Mouse (Mus musculus): ENCODE measurements around the gene Trip12. TPM values are rescaled to one million over a fixed set of nuclear protein-coding genes. Genes with fewer than 3 reads are reported as not detected.

The Trip12 gene
- polyA plus RNA-seq, 1 experiment = 159 TPM

DNA sequence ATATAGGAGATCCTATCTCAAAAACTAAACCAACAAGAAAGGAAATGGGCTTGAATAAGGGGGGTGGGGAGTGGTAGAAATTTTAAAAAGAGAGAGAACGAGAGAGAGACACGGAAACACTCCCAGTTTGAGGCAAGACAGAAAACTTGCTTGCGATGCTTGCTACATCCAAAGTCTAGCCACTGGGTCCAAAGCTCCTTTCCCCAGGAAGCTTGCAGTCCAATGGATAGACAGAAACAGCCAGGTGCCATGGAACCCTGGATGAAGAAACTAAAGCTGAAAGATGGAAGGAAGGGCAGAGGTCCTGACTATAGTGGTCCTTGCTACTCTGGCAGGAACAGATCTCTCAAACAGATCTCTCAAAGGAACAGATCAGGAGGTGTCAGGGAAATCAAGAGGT lies 8.0 kb upstream of the Trip12 start:
- Histone ChIP-seq H3K27ac (ENCODE audit: insufficient read depth, low read depth, low read length) (no peak overlapping the region), H3K4me3 (ENCODE audit: insufficient read depth, low read length) (no peak overlapping the region), H3K4me1 (ENCODE audit: control insufficient read depth, insufficient read depth, low read length) (no peaks in the 10 kb centered on the region)
- TF ChIP-seq CTCF (IDR thresholded peaks at IDR 0.05; ENCODE audit: low read depth, low read length) (no peak), POLR2A (IDR thresholded peaks at IDR 0.05; ENCODE audit: borderline replicate concordance, low read depth, low read length) (no peak)

DNA sequence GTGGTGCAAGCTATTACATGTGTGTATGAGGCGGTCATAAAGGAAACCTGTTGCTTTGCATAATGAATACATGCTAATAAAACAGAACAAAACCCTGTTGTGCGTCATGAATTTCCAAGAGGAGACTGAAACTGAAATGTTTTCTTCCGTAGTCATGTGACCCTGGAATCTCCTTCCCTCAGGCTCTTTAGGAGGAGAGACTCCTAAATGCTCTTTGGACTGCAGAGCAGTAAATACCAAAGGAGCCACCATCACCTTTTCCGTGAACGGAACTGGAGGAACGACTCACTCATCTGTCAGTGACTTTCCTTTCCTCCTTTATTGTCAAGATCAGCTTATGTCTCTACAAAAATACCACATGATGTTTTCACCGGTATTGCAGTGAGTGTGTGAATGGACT lies 7.4 kb upstream of the Trip12 start:
- no peak overlapping the region for H3K27ac ChIP-seq (ENCODE audit: insufficient read depth, low read depth, low read length)
- TF ChIP-seq CTCF (IDR thresholded peaks at IDR 0.05; ENCODE audit: low read depth, low read length) (no peak), POLR2A (IDR thresholded peaks at IDR 0.05; ENCODE audit: borderline replicate concordance, low read depth, low read length) (no peak)
- no peak overlapping the region for H3K4me3 ChIP-seq (ENCODE audit: insufficient read depth, low read length)

DNA sequence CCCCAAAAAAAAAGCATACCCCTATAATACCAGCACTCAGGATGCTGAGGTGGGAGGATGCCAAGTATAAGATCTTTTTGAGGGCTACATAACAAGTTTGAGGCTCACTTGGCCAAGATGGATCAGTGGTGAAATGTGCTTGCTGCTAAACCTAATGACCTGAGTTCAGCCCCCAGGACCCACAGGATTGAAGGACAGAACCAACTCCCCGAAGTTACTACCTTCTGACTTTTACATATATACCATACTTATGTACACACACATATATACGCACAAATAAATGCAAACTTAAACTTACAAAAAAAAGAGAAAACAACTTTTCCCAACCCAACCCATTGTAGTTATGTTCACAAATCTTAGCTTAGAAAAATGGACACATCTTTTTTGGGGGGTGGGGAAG lies 3.0 kb upstream of the Trip12 start:
- H3K4me3 ChIP-seq (ENCODE audit: insufficient read depth, low read length) = no peak overlapping the region
- TF ChIP-seq CTCF (IDR thresholded peaks at IDR 0.05; ENCODE audit: low read depth, low read length) = no peak
- no peak for TF ChIP-seq POLR2A (IDR thresholded peaks at IDR 0.05; ENCODE audit: borderline replicate concordance, low read depth, low read length)
- H3K4me1 ChIP-seq (ENCODE audit: control insufficient read depth, insufficient read depth, low read length) = peaks cover 3% of the 10 kb centered on the region
- no peak overlapping the region for H3K27ac ChIP-seq (ENCODE audit: insufficient read depth, low read depth, low read length)

More for the DNA sequence above, 7.4 kb upstream of the Trip12 start:
- H3K4me1 ChIP-seq (ENCODE audit: control insufficient read depth, insufficient read depth, low read length) = no peaks in the 10 kb centered on the region

DNA sequence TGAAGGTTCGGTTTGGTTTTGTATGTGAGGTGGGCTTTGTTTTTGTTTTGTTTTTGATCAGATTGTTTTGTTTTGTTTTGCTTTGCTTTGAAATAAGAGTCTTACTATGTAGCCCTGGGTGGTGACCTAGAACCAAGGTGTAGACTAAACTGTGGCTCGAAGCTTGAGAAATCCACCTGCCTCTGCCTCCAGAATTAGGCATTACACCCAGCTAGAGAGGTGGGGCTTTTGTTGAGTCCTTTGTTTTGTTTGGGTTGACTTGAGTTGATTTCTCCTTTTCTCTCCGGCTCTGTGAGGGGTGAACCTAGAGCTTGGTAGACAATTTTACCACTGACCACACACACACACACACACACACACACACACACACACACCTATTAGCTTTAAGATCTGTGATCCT lies 745 bp upstream of the Trip12 start:
- peaks cover 7% of the 10 kb centered on the region for H3K4me1 ChIP-seq (ENCODE audit: control insufficient read depth, insufficient read depth, low read length)
- H3K4me3 ChIP-seq (ENCODE audit: insufficient read depth, low read length) = peak overlapping the region; percentile 2
- TF ChIP-seq CTCF (IDR thresholded peaks at IDR 0.05; ENCODE audit: low read depth, low read length) (no peak), POLR2A (IDR thresholded peaks at IDR 0.05; ENCODE audit: borderline replicate concordance, low read depth, low read length) (no peak)
- no peak overlapping the region for H3K27ac ChIP-seq (ENCODE audit: insufficient read depth, low read depth, low read length)

DNA sequence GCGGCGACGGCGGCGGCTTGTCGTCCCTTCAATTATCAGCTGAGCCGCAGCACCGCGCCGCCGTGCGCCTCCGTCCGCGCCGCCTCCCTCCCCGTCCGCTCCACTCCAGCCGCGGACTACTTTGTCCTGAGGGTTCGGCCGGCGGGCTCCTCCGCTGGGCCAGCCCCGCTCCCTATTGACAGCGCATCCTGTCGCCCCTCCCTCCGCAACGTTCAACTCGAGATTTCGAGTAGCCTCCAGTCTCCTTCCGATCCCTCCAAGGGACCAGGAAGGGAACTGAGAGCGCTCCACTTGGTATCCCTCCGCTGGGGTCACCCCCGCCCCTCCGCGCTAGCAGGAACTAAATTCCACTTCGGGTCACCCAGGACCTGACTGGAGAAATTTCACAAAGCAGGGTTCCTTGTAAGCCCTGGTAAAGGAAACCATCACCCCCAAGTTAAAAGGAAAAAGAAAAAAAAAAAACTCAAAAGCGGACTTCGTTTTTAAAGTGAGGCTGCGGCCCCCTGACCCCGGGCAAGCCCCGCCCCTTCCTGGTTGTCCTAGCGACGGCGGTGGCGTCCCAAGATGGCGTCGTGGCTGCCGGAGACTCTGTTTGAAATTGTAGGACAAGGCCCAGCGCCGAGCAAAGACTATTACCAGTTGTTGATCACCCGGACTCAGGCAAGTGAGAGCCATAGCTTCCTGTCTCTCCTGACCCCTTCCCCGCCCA lies 853 bp downstream of the Trip12 start, which contains the start of gene Fbxo36:
Gene Fbxo36, plus strand, starts transcription at position 533 of the 709 bp plus-strand sequence.
- H3K27ac ChIP-seq (ENCODE audit: insufficient read depth, low read depth, low read length) = peak within 1 kb of the TSS; percentile 93
- H3K4me3 ChIP-seq (ENCODE audit: insufficient read depth, low read length) = peak within 1 kb of the TSS; percentile 87
- peaks cover 7% of the 10 kb centered on the region for H3K4me1 ChIP-seq (ENCODE audit: control insufficient read depth, insufficient read depth, low read length)
- TF ChIP-seq POLR2A (IDR thresholded peaks at IDR 0.05; ENCODE audit: borderline replicate concordance, low read depth, low read length) (no peak), CTCF (IDR thresholded peaks at IDR 0.05; ENCODE audit: low read depth, low read length) (no peak)

DNA sequence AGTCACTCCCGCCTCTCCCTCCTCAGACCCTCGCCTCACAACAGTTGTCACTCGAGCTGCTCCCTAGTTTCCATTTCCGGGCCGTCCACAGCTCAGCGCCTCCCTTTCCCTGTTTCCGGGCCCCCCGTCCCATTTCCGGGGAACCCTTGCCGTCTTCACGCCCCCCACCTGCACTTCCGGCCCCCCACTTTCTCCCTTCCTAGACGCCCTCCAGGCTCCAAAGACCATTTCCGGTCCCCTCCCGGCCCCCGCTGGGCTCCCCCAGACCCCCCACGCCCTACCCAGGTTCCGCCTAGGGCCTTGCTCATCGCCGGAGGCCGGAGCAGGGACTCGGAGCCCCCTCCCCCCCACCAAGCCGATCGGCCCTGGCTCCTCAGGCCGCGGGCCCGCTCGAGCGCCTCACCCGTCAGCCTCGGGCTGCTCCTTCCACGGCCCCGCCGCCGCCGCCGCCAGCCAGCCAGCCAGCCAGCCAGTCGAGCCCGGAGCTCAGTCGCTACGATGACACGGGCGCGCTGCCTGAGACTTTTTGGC lies 1.6 kb downstream of the Trip12 start:
- peaks cover 7% of the 10 kb centered on the region for H3K4me1 ChIP-seq (ENCODE audit: control insufficient read depth, insufficient read depth, low read length)
- no peak for TF ChIP-seq CTCF (IDR thresholded peaks at IDR 0.05; ENCODE audit: low read depth, low read length)
- TF ChIP-seq POLR2A (IDR thresholded peaks at IDR 0.05; ENCODE audit: borderline replicate concordance, low read depth, low read length) = no peak
- peak overlapping the region; percentile 93 for H3K27ac ChIP-seq (ENCODE audit: insufficient read depth, low read depth, low read length)
- peak overlapping the region; percentile 87 for H3K4me3 ChIP-seq (ENCODE audit: insufficient read depth, low read length)

DNA sequence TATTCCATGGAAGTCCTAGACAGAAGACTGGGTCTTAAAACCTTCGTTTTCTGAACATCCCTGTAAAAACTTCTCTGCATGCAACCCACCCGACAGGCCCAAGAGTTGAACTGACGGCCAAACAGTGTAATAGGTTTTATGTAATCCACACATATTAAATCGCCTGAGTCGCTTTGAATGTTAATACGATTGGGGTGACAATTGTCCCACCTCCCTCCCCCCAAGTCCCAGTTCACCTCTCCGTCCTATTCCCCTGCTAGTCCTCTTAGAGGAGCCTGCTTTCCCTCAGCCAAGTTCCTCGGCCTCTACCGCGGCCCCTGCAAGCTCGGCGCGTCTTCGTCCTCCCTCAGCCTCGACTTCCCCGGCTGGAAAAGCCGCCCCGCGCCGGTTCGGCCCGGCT lies 2.2 kb downstream of the Trip12 start:
- Histone ChIP-seq H3K4me3 (ENCODE audit: insufficient read depth, low read length) (peak overlapping the region; percentile 87), H3K27ac (ENCODE audit: insufficient read depth, low read depth, low read length) (peak overlapping the region; percentile 93), H3K4me1 (ENCODE audit: control insufficient read depth, insufficient read depth, low read length) (peaks cover 7% of the 10 kb centered on the region)
- TF ChIP-seq CTCF (IDR thresholded peaks at IDR 0.05; ENCODE audit: low read depth, low read length) (no peak), POLR2A (IDR thresholded peaks at IDR 0.05; ENCODE audit: borderline replicate concordance, low read depth, low read length) (no peak)

DNA sequence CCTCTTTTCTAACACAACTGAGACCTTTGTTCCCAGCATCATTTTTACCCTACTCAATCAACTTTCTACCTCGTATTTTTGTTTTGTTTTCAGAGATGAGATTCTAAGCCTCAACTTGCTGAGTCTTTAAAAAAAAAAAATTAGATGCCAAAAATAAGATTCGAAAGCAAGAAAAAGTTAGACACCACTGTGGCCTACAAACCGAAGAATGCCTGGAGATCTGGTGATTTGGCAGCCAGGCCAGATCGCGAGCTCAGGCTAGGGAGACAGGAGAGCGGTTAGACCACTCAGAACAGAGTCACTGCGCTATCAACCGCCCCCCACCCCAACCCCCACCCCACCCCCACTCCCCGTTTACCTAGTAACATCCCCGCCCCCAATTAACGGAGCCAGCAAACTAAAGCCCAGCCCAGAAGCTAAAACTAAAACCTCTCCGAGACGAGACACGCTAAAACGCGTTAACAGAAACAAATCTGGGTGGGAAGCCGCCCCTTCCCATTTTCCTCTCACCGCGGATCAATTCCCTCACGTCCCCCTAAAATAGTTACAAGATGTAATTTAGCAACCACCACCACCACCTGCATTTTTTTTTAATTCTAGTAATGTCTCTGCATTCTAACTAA lies 2.7 kb downstream of the Trip12 start:
- Histone ChIP-seq H3K4me1 (ENCODE audit: control insufficient read depth, insufficient read depth, low read length) (peaks cover 7% of the 10 kb centered on the region), H3K27ac (ENCODE audit: insufficient read depth, low read depth, low read length) (peak overlapping the region; percentile 6; the same call in 1 of the 2 replicates), H3K4me3 (ENCODE audit: insufficient read depth, low read length) (peak overlapping the region; percentile 87)
- TF ChIP-seq POLR2A (IDR thresholded peaks at IDR 0.05; ENCODE audit: borderline replicate concordance, low read depth, low read length) = no peak
- no peak for TF ChIP-seq CTCF (IDR thresholded peaks at IDR 0.05; ENCODE audit: low read depth, low read length)

DNA sequence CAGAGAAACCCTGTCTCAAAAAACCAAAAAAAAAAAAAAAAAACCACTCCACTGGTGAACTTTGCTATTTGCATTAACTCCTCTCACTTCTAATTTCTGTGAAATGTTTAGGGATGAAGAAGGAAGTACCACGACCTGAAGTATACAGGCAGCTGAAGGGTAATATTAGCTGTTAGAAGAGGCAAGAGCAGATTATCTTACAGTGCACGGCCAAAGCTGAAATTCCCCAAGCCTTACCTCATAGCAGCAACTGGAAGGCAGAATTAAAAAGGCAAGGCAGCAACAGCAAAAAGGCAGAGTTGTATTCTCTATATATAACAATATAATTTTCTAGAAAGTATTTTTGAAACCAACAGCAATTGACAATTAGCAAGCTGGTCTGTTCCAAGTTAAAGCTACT lies 15.2 kb downstream of the Trip12 start:
- TF ChIP-seq CTCF (IDR thresholded peaks at IDR 0.05; ENCODE audit: low read depth, low read length) (no peak), POLR2A (IDR thresholded peaks at IDR 0.05; ENCODE audit: borderline replicate concordance, low read depth, low read length) (no peak)
- no peak overlapping the region for H3K27ac ChIP-seq (ENCODE audit: insufficient read depth, low read depth, low read length)

DNA sequence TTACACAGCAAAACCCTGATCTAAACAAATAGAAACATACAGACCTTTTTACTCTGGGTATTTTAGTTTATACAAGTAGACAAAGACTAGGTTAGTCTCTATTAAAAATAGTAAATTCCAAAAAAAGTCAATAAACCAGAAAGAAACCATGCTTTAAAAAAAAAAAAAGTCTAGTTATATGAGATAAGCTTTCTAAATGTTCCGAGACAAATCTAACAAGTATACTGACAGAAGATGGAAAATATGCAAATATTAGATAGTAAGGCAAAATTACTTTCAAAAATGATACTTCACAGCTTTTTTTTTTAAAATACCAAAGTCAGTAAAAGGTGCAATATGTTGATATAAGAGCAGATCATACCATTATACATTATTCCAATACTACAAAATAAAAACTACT lies 22.7 kb downstream of the Trip12 start:
- no peak overlapping the region for H3K27ac ChIP-seq (ENCODE audit: insufficient read depth, low read depth, low read length)
- TF ChIP-seq CTCF (IDR thresholded peaks at IDR 0.05; ENCODE audit: low read depth, low read length) = no peak
- no peak for TF ChIP-seq POLR2A (IDR thresholded peaks at IDR 0.05; ENCODE audit: borderline replicate concordance, low read depth, low read length)
- H3K4me1 ChIP-seq (ENCODE audit: control insufficient read depth, insufficient read depth, low read length) = no peaks in the 10 kb centered on the region
- H3K4me3 ChIP-seq (ENCODE audit: insufficient read depth, low read length) = no peak overlapping the region

More for the DNA sequence above, 15.2 kb downstream of the Trip12 start:
- no peak overlapping the region for H3K4me3 ChIP-seq (ENCODE audit: insufficient read depth, low read length)
- H3K4me1 ChIP-seq (ENCODE audit: control insufficient read depth, insufficient read depth, low read length) = no peaks in the 10 kb centered on the region

Measured in bone marrow macrophage, adult 2 months (primary cell).